Mouse (Mus musculus): ENCODE results near the gene Btnl4. TPM values are rescaled to one million over a fixed set of nuclear protein-coding genes. Genes with fewer than 3 reads are reported as not detected.
"Not testable (repeated sequence)": the region's sequence is repeated elsewhere in the genome, so short reads cannot be mapped to it uniquely, and the experiment has no call there.

Gene Btnl4
- not detected for total RNA-seq (2021)

DNA sequence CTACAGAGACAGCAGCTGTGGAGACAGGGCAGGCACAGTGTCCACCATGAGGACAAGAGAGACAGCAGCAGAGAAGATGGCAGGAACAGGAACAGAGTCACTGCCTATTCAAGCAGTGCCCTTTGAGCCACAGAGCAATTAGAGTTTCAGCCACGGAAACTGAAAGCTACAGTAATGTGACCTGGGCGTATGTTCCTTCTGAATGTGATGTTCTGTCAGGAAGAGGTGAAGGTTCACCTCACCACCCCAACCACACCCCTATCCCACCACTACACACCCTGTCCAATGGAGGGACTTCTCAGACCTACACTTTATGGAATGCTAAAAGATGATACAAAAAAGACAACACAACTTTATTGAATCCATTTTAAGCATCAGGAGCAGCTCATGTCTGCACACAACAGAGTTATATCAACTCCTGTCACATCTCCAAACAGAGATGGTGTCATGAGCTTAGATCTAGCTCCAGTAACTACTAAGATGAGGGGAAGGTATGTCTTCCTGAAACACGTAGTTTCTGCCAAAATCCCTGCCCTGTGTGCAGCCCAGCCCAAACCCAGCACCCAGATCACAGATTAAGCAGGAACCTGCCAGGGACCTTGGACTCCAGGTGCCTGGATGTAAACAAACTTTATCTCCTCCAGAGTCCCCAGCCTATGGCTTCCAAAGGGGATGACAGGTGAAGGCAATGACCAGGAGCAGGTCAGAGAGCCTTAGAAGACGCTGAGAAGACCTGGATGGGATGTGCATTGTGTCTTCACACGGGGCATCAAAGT, at the start of gene Btnl4:
Gene Btnl4 (minus strand): TSS at position 81 of the 776 bp plus-strand sequence.
- DNase-seq (ENCODE audit: extremely low spot score in 1 of 2, low spot score in 2 of 2); intact Hi-C loops (cut with DNase I): not testable (repeated sequence)

DNA sequence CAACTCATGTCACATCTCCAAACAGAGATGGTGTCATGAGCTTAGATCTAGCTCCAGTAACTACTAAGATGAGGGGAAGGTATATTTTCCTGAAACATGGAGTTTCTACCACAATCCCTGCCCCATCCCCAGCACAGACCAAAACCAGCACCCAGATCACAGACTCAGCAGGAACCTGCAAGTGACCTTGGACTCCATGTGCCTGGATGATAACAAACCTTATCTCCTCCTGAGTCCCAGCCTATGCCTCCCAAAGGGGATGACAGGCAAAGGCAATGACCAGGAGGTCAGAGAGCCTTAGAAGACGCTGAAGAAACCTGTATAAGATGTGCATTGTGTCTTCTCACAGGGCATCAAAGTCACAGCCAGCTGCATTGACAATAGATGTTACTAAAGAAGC, 41.9 kb upstream of the Btnl4 start:
- intact Hi-C loops (cut with DNase I) = no loop called here
- DNase-seq (ENCODE audit: extremely low spot score in 1 of 2, low spot score in 2 of 2) = no peak

DNA sequence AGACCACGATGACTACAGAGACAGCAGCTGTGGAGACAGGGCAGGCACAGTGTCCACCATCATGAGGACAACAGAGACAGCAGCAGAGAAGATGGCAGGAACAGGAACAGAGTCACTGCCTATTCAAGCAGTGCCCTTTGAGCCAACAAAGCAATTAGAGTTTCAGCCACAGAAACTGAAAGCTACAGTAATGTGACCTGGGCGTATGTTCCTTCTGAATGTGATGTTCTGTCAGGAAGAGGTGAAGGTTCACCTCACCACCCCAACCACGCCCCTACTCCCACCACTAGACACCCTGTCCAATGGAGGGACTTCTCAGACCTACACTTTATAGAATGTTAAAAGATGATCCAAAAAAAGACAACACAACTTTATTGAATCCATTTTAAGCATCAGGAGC, 41.5 kb upstream of the Btnl4 start:
- intact Hi-C loops (cut with DNase I); DNase-seq (ENCODE audit: extremely low spot score in 1 of 2, low spot score in 2 of 2): not testable (repeated sequence)

DNA sequence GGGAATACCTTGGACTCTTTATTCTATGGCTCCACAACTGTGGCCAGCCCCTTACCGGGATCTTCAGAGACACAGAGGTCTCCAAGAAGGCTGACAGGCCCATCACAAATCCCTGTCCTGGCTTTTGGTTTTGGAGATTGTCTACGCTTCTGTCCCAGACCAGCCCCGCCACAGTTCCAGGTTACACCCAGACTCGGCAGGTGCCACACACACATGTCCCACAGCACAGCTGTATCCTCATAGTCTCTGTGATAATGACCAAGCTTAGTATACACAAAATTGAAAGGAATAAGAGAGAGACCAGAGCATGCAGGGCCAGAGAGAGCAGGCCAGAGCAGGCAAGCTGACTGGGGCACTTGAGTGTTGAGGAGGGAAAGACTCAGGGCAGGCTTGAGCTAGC, 40.7 kb upstream of the Btnl4 start:
- no peak for DNase-seq (ENCODE audit: extremely low spot score in 1 of 2, low spot score in 2 of 2)
- intact Hi-C loops (cut with DNase I) = no loop called here

DNA sequence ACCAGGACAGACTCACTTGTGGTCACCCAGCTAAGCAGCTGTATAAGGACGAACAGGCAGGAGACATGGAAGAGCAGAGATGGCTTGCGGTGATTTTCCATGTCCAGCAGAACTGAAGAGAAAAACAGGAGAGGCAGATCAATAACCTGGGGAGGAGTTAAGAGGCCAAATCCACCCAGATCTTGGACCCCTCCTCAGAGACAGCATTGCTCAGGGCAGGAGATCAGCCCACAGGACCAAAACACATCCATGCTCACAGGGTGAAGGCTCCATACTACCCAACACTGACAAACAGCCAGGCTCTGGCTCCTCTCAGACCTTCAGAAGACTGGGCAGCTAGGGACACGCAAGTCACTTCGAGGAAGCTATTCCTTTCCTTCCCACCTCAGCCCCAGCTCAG, 40.1 kb upstream of the Btnl4 start, which contains the start of gene Btnl6:
Gene Btnl6 (minus strand): TSS at position 101 of the 400 bp plus-strand sequence.
- no peak for DNase-seq (ENCODE audit: extremely low spot score in 1 of 2, low spot score in 2 of 2)
- intact Hi-C loops (cut with DNase I) = no loop called here

DNA sequence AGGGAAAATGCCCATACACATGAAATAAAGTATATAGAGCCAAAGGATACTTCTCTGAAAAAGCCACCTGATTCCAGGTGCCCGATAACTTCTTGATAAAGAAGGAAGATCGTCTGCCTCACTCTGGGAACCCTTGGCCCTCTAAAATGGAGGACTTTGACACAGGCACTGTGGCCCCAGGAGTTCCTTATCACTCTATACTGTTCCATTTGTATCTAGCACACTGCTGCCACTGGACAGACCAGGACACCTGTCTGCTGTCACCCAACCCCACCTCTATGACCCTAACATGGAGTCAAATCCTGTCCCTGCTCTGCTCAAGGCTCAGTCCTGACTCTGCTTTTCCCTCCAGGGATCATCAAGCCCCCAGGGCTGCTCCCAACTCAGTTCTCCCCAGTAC, 39.4 kb upstream of the Btnl4 start:
- intact Hi-C loops (cut with DNase I) = no loop called here
- no peak for DNase-seq (ENCODE audit: extremely low spot score in 1 of 2, low spot score in 2 of 2)

GRCm38 (mm10) chr17:34511723-34512122, 34.6 kb upstream of the Btnl4 start:
- DNase-seq (ENCODE audit: extremely low spot score in 1 of 2, low spot score in 2 of 2); intact Hi-C loops (cut with DNase I): not testable (repeated sequence)

DNA sequence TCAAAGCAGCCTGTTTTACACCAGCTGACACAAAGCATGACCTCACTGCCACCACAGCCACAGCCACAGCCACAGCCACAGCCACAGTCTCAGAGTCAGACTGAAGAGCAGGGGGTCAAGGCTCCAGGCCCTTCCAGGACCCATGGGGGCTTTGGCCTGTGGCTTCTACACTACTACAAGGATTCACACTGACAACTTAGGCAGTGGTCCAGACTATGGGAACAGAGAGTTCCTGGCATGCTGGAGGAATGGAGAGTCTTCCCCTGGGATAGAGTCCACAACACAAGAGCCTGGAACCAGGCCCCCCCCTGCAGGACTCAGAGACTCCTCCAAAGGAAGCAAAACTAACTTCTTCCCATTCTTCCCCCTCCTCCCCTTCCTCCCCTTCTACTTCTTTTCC, 30.5 kb upstream of the Btnl4 start:
- intact Hi-C loops (cut with DNase I) = no loop called here

DNA sequence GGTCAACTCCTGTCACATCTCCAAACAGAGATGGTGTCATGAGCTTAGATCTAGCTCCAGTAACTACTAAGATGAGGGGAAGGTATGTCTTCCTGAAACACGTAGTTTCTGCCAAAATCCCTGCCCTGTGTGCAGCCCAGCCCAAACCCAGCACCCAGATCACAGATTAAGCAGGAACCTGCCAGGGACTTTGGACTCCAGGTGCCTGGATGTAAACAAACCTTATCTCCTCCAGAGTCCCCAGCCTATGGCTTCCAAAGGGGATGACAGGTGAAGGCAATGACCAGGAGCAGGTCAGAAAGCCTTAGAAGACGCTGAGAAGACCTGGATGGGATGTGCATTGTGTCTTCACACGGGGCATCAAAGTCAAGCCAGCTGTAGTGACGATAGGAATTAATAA, 20.6 kb upstream of the Btnl4 start:
- DNase-seq (ENCODE audit: extremely low spot score in 1 of 2, low spot score in 2 of 2); intact Hi-C loops (cut with DNase I): not testable (repeated sequence)

More for the DNA sequence above, 30.5 kb upstream of the Btnl4 start:
- no peak for DNase-seq (ENCODE audit: extremely low spot score in 1 of 2, low spot score in 2 of 2)

DNA sequence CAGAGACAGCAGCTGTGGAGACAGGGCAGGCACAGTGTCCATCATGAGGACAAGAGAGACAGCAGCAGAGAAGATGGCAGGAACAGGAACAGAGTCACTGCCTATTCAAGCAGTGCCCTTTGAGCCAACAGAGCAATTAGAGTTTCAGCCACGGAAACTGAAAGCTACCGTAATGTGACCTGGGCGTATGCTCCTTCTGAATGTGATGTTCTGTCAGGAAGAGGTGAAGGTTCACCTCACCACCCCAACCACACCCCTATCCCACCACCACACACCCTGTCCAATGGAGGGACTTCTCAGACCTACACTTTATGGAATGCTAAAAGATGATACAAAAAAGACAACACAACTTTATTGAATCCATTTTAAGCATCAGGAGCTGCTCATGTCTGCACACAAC, 20.2 kb upstream of the Btnl4 start:
- intact Hi-C loops (cut with DNase I); DNase-seq (ENCODE audit: extremely low spot score in 1 of 2, low spot score in 2 of 2): not testable (repeated sequence)

DNA sequence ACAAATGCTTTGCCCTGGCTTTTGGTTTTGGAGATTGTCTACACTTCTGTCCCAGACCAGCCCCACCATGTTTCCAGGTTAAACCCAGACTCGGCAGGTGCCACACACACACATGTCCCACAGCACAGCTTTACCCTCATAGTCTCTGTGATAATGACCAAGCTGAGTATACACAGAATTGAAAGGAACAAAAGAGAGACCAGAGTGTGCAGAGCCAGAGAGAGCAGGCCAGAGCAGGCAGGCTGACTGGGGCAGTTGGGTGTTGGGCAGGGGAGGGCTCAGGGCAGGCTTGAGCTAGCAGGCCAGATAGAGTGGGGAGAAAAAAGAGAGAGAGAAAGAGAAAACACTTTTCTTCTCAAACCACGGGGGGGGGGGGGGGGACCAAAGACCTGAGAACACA, 19.4 kb upstream of the Btnl4 start:
- intact Hi-C loops (cut with DNase I) = no loop called here
- no peak for DNase-seq (ENCODE audit: extremely low spot score in 1 of 2, low spot score in 2 of 2)

DNA sequence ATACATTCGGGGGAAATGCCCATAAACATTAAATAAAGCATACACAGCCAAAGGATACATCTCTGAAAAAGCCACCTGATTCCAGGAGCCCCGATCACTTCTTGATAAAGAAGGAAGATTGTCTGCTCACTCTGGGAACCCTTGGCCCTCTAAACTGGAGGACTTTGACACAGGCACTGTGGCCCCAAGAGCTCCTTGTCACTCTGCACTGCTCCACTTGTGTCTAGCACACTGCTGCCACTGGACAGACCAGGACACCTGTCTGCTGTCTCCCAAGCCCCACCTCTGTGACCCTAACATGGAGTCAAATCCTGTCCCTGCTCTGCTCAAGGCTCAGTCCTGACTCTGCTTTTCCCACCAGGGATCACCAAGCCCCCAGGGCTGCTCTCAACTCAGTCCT, 18.0 kb upstream of the Btnl4 start:
- intact Hi-C loops (cut with DNase I) = not testable (repeated sequence)

DNA sequence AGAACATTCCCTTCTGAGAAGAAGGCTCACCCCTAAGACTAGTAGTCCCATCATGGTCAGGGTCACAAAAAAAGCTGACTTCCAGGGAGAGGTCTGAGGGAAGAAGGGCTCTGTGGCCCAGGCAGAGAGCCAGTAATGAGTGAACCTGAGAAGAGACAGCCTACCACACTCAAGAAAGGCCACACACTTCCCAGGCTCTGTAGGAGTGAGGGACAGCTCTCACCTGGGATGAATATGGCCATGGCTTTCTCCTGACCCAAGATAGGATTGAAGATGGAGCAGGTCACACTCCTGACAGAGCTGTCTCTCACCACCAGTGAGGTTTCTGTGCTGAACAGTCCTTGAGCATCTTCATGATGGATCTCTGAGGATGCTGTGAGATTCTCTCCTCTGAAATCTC, 15.7 kb upstream of the Btnl4 start:
- intact Hi-C loops (cut with DNase I) = no loop called here
- DNase-seq (ENCODE audit: extremely low spot score in 1 of 2, low spot score in 2 of 2) = no peak

More for the DNA sequence above, 18.0 kb upstream of the Btnl4 start:
- DNase-seq (ENCODE audit: extremely low spot score in 1 of 2, low spot score in 2 of 2) = not testable (repeated sequence)

- no peak for DNase-seq (ENCODE audit: extremely low spot score in 1 of 2, low spot score in 2 of 2)
- intact Hi-C loops (cut with DNase I) = no loop called here
Measured at GRCm38 (mm10) chr17:34476427-34476826, 691 bp downstream of the Btnl4 start.

DNA sequence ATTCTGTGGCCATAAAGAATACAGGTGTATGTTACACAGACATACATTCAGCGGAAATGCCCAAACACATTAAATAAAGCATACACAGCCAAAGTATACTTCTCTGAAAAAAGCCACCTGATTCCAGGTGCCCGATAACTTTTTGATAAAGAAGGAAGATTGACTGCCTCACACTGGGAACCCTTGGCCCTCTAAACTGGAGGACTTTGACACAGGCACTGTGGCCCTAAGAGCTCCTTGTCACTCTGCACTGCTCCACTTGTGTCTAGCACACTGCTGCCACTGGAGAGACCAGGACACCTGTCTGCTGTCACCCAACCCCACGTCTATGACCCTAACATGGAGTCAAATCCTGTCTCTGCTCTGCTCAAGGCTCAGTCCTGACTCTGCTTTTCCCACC, 2.1 kb downstream of the Btnl4 start:
- intact Hi-C loops (cut with DNase I) = no loop called here
- no peak for DNase-seq (ENCODE audit: extremely low spot score in 1 of 2, low spot score in 2 of 2)

DNA sequence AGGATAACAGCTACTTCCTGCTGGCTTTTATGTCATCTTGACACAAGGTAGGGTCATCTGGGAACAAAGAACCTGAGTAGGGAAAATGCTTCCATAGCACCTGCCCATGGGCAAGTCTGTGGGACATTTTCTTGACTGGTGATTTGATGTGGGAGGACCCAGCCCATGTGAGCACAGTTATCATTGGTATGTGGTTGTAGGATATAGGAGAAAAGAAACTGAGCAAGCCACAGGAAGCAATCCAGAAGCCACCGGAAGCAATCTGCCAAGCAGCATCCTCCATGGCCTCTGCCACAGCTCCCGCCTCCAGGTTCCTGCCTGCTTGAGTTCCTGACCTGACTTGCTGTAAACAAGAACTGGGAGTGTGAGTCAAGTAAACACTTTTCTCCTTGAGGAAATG, 6.6 kb downstream of the Btnl4 start:
- intact Hi-C loops (cut with DNase I) = no loop called here

GRCm38 (mm10) chr17:34465906-34466305, 11.2 kb downstream of the Btnl4 start:
- intact Hi-C loops (cut with DNase I); DNase-seq (ENCODE audit: extremely low spot score in 1 of 2, low spot score in 2 of 2): not testable (repeated sequence)

More for the DNA sequence above, 6.6 kb downstream of the Btnl4 start:
- no peak for DNase-seq (ENCODE audit: extremely low spot score in 1 of 2, low spot score in 2 of 2)

- no peak for DNase-seq (ENCODE audit: extremely low spot score in 1 of 2, low spot score in 2 of 2)
- intact Hi-C loops (cut with DNase I) = no loop called here
Measured at GRCm38 (mm10) chr17:34459255-34459654, 17.9 kb downstream of the Btnl4 start.

DNA sequence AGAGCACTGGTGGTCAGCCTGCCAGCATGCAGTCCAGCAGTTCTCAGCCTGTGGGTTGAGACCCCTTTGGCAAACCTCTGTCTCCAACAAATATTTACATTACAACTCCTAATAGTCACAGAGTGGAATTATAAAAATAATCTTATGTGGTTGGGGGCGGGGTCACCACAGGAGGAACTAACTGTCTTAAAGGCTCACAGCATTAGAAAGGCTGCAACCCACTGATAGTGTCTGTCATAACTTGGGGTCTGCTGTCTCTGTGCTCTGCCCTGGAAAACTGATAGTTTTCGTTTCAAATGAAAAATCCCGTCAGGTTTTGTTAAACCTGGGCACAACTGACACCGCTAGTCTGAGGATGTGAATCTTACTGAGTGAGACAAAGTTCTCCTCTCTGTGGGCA, 19.4 kb downstream of the Btnl4 start:
- no peak for DNase-seq (ENCODE audit: extremely low spot score in 1 of 2, low spot score in 2 of 2)
- intact Hi-C loops (cut with DNase I) = no loop called here

GRCm38 (mm10) chr17:34448473-34449041, 28.6 kb downstream of the Btnl4 start:
- intact Hi-C loops (cut with DNase I) = loop anchor here (10.0 kb wide), 1 partner anchor 166 kb away; the partner anchor contains the start of gene Egfl8
- DNase-seq (ENCODE audit: extremely low spot score in 1 of 2, low spot score in 2 of 2) = no peak
